Comparison of ENCODE assay signal across 20 mouse cellular contexts in genomic region chr12:40596020-40596419, GRCm38 (mm10).
DNase-seq lines count a peak whose midpoint lies in the region; ATAC-seq and TF ChIP-seq lines count a peak whose summit lies in the region.
"Had no signal": no experiment of that assay in that cellular context is flagged by ENCODE, and none has a peak within 500 bp of the region (broad histone marks: within the 10 kb centered on the region; RNA-seq: fewer than 3 reads in every experiment).

No protein-coding gene starts in this region.

- H3K4me2 ChIP-seq in midbrain, embryonic 15.5 days, result no peak overlapping the region
- H3K4me2 ChIP-seq in midbrain, embryonic 11.5 days, result no peak overlapping the region
- H3K4me2 ChIP-seq in kidney, embryonic 15.5 days, result no peak overlapping the region
- H3K4me2 ChIP-seq: embryonic facial prominence, embryonic 15.5 days; heart, embryonic 12.5 days; intestine, embryonic 15.5 days had no signal

- no peak overlapping the region for H3K4me3 ChIP-seq in layer of hippocampus, adult 2 months
- H3K4me3 ChIP-seq in midbrain, embryonic 15.5 days, result no peak overlapping the region
- H3K4me3 ChIP-seq in midbrain, embryonic 11.5 days (ENCODE audit: low read depth, low read length), result no peak overlapping the region
- no peak overlapping the region for H3K4me3 ChIP-seq in cortical plate, adult 2 months (ENCODE audit: insufficient read depth, low read length)
- H3K4me3 ChIP-seq in kidney, embryonic 15.5 days (replicated peaks), result no peak overlapping the region
- H3K4me3 ChIP-seq: embryonic facial prominence, embryonic 15.5 days; erythroblast, embryonic 14.5 days; forebrain, embryonic 10.5 days; gastrocnemius, adult 2 months; heart, embryonic 12.5 days; hindbrain, embryonic 10.5 days; intestine, embryonic 15.5 days had no signal

- H3K9ac ChIP-seq in midbrain, embryonic 15.5 days, result no peak overlapping the region
- H3K9ac ChIP-seq in midbrain, embryonic 11.5 days (ENCODE audit: low read length), result no peak overlapping the region
- H3K9ac ChIP-seq in kidney, embryonic 15.5 days, result no peak overlapping the region
- H3K9ac ChIP-seq: embryonic facial prominence, embryonic 15.5 days; heart, embryonic 12.5 days; intestine, embryonic 15.5 days had no signal

- WGBS in midbrain, embryonic 15.5 days, result 65% methylated on average over 7 of the region's 7 CpGs
- WGBS in midbrain, embryonic 11.5 days, result 76% methylated on average over 7 of the region's 7 CpGs
- WGBS in kidney, embryonic 15.5 days, result 80% methylated on average over 7 of the region's 7 CpGs

- peak overlapping the region; percentile 74 for H3K27ac ChIP-seq in layer of hippocampus, adult 2 months
- no peak overlapping the region for H3K27ac ChIP-seq in midbrain, embryonic 15.5 days
- no peak overlapping the region for H3K27ac ChIP-seq in midbrain, embryonic 11.5 days (ENCODE audit: low read depth, low read length)
- peak overlapping the region; percentile 60; the same call in 1 of the 2 replicates for H3K27ac ChIP-seq in cortical plate, adult 2 months (ENCODE audit: insufficient read depth, low read length)
- H3K27ac ChIP-seq in kidney, embryonic 15.5 days, result no peak overlapping the region
- H3K27ac ChIP-seq: embryonic facial prominence, embryonic 15.5 days; forebrain, embryonic 10.5 days; gastrocnemius, adult 2 months; hindbrain, embryonic 10.5 days; intestine, embryonic 15.5 days had no signal

- TF ChIP-seq POLR2A in cortical plate, adult 2 months (IDR thresholded peaks at IDR 0.05; ENCODE audit: extremely low read depth, insufficient read depth, low read length), result no peak

- no peaks in the 10 kb centered on the region; the same call in 1 of the 2 replicates for H3K27me3 ChIP-seq in midbrain, embryonic 15.5 days (replicated peaks)
- H3K27me3 ChIP-seq in midbrain, embryonic 11.5 days (ENCODE audit: control insufficient read depth, insufficient read depth, low read length), result peaks cover 13% of the 10 kb centered on the region; the same call in 1 of the 2 replicates
- no peaks in the 10 kb centered on the region for H3K27me3 ChIP-seq in kidney, embryonic 15.5 days
- H3K27me3 ChIP-seq: embryonic facial prominence, embryonic 15.5 days; heart, embryonic 12.5 days; intestine, embryonic 15.5 days had no signal

- TF ChIP-seq CTCF in layer of hippocampus, adult 2 months (conservative IDR thresholded peaks at IDR 0.05), result no peak
- no peak for TF ChIP-seq CTCF in cortical plate, adult 2 months (IDR thresholded peaks at IDR 0.05; ENCODE audit: extremely low read depth, insufficient read depth, low read length)

- no peaks in the 10 kb centered on the region for H3K36me3 ChIP-seq in midbrain, embryonic 15.5 days (replicated peaks)
- H3K36me3 ChIP-seq in midbrain, embryonic 11.5 days (ENCODE audit: control insufficient read depth, insufficient read depth, low read length), result no peaks in the 10 kb centered on the region
- H3K36me3 ChIP-seq in kidney, embryonic 15.5 days, result no peaks in the 10 kb centered on the region
- H3K36me3 ChIP-seq: embryonic facial prominence, embryonic 15.5 days; forebrain, embryonic 10.5 days; heart, embryonic 12.5 days; hindbrain, embryonic 10.5 days; intestine, embryonic 15.5 days had no signal

- ATAC-seq in midbrain, embryonic 15.5 days (replicated peaks), result peak; percentile 60; the same call in 1 of the 2 replicates
- ATAC-seq in midbrain, embryonic 11.5 days (ENCODE audit: low FRiP score), result no peak
- ATAC-seq in kidney, embryonic 15.5 days (replicated peaks; ENCODE audit: low FRiP score), result no peak
- ATAC-seq: forebrain, embryonic 14.5 days; intestine, embryonic 15.5 days had no signal

- peaks cover 17% of the 10 kb centered on the region for H3K4me1 ChIP-seq in midbrain, embryonic 15.5 days
- H3K4me1 ChIP-seq in midbrain, embryonic 11.5 days (ENCODE audit: control insufficient read depth, insufficient read depth, low read length), result no peaks in the 10 kb centered on the region; the same call in 1 of the 2 replicates
- H3K4me1 ChIP-seq in cortical plate, adult 2 months (ENCODE audit: control insufficient read depth, insufficient read depth, low read length), result peaks cover 14% of the 10 kb centered on the region
- H3K4me1 ChIP-seq in kidney, embryonic 15.5 days, result no peaks in the 10 kb centered on the region
- H3K4me1 ChIP-seq: embryonic facial prominence, embryonic 15.5 days; forebrain, embryonic 10.5 days; hindbrain, embryonic 10.5 days; intestine, embryonic 15.5 days had no signal

- DNase-seq in adrenal gland, adult 2 months, result peak; percentile 58
- DNase-seq in adrenal gland, postnatal 4 days (ENCODE audit: low spot score in 2 of 2), result no peak
- no peak for DNase-seq in layer of hippocampus, adult 2 months (ENCODE audit: low spot score in 2 of 2)
- no peak for DNase-seq in layer of hippocampus, postnatal 25 days (ENCODE audit: extremely low spot score in 1 of 2, low spot score in 1 of 2)
- no peak for DNase-seq in midbrain, embryonic 11.5 days (ENCODE audit: low spot score, missing footprints)
- DNase-seq: cerebellum, adult 18-20 months; cerebellum, adult 9-11 months; cerebellum, postnatal 36 days; gastrocnemius, adult 2 months; gastrocnemius, postnatal 25 days had no signal

- no peaks in the 10 kb centered on the region for H3K9me3 ChIP-seq in midbrain, embryonic 15.5 days
- H3K9me3 ChIP-seq in midbrain, embryonic 11.5 days (ENCODE audit: control insufficient read depth, low read length), result no peaks in the 10 kb centered on the region
- H3K9me3 ChIP-seq in kidney, embryonic 15.5 days (replicated peaks), result no peaks in the 10 kb centered on the region
- H3K9me3 ChIP-seq: embryonic facial prominence, embryonic 15.5 days; forebrain, embryonic 10.5 days; heart, embryonic 12.5 days; hindbrain, embryonic 10.5 days; intestine, embryonic 15.5 days had no signal

Comparison
In these comparisons a context has a peak if more than half of its experiments do, and no peak if none do; other contexts are left out.
1. H3K27ac ChIP-seq: peak in layer of hippocampus, adult 2 months (single experiment) and cortical plate, adult 2 months (single experiment); none in midbrain, embryonic 15.5 days (single experiment), midbrain, embryonic 11.5 days (single experiment) and kidney, embryonic 15.5 days (single experiment).